Mouse (Mus musculus): Measurements from ENCODE around the gene Tead4. TPM values are rescaled to one million over a fixed set of nuclear protein-coding genes. Genes with fewer than 3 reads are reported as not detected.
A peak's percentile ranks its signal among the peaks of the same experiment; 100 is the strongest.

The Tead4 gene
- 0.93 and 1.5 TPM in 2 replicates for polyA plus RNA-seq (2016; fragmentation: Nextera tagmentation; extraction: Ambion mirVana)

GRCm38 (mm10) chr6:128300134-128301001 lies at the start of gene Tead4:
Gene Tead4, minus strand, starts transcription at chr6:128300823.
- Histone ChIP-seq H3K4me1 (peaks cover 14% of the 10 kb centered on the region), H3K9me3 (0 out of 2 replicates have a peak, but pooled peaks cover 7% of the 10 kb centered on the region), H3K36me3 (no peaks in the 10 kb centered on the region), H3K4me2 (replicated peaks) (peak within 1 kb of the TSS; percentile 100), H3K4me3 (peak within 1 kb of the TSS; percentile 65), H3K27ac (replicated peaks) (no peak within 1 kb of the TSS), H3K27me3 (peaks cover 64% of the 10 kb centered on the region), H3K9ac (replicated peaks) (peak within 1 kb of the TSS; percentile 40)
- peak; percentile 72 for ATAC-seq (ENCODE audit: low FRiP score, low read depth)
- under 1% methylated on average over 76 of the region's 81 CpGs for WGBS

- no peak for ATAC-seq (ENCODE audit: low FRiP score, low read depth)
- H3K9me3 ChIP-seq, result no peaks in the 10 kb centered on the region
- no peaks in the 10 kb centered on the region for H3K27me3 ChIP-seq
- no peak overlapping the region for H3K4me3 ChIP-seq
- no peak overlapping the region for H3K4me2 ChIP-seq (replicated peaks)
- peaks cover 10% of the 10 kb centered on the region for H3K4me1 ChIP-seq
- 45% methylated on average over 7 of the region's 7 CpGs for WGBS
- H3K27ac ChIP-seq (replicated peaks), result no peak overlapping the region
- no peak overlapping the region for H3K9ac ChIP-seq (replicated peaks)
- H3K36me3 ChIP-seq, result peaks cover 13% of the 10 kb centered on the region
Observed at GRCm38 (mm10) chr6:128349711-128350110, 49.1 kb upstream of the Tead4 start.

- peaks cover 22% of the 10 kb centered on the region for H3K36me3 ChIP-seq
- no peaks in the 10 kb centered on the region for H3K9me3 ChIP-seq
- no peak overlapping the region for H3K4me3 ChIP-seq
- WGBS, result 90% methylated on average over 6 of the region's 6 CpGs
- no peak overlapping the region for H3K9ac ChIP-seq (replicated peaks)
- no peaks in the 10 kb centered on the region for H3K4me1 ChIP-seq
- no peak for ATAC-seq (ENCODE audit: low FRiP score, low read depth)
- H3K4me2 ChIP-seq (replicated peaks), result no peak overlapping the region
- H3K27me3 ChIP-seq, result no peaks in the 10 kb centered on the region
- H3K27ac ChIP-seq (replicated peaks), result no peak overlapping the region
Observed at GRCm38 (mm10) chr6:128346782-128347181, 46.2 kb upstream of the Tead4 start.

GRCm38 (mm10) chr6:128345623-128346022 lies 45.0 kb upstream of the Tead4 start:
- no peak for ATAC-seq (ENCODE audit: low FRiP score, low read depth)

GRCm38 (mm10) chr6:128341956-128342723 lies 41.5 kb upstream of the Tead4 start:
- Histone ChIP-seq H3K4me2 (replicated peaks) (no peak overlapping the region), H3K9ac (replicated peaks) (no peak overlapping the region), H3K4me3 (no peak overlapping the region), H3K9me3 (no peaks in the 10 kb centered on the region), H3K27ac (replicated peaks) (no peak overlapping the region), H3K27me3 (no peaks in the 10 kb centered on the region), H3K36me3 (peaks cover 13% of the 10 kb centered on the region), H3K4me1 (no peaks in the 10 kb centered on the region)
- WGBS, result 95% methylated on average over 11 of the region's 11 CpGs
- ATAC-seq (ENCODE audit: low FRiP score, low read depth), result no peak

More at GRCm38 (mm10) chr6:128345623-128346022, 45.0 kb upstream of the Tead4 start:
- Histone ChIP-seq H3K4me2 (replicated peaks) (no peak overlapping the region), H3K9ac (replicated peaks) (no peak overlapping the region), H3K9me3 (no peaks in the 10 kb centered on the region), H3K36me3 (peaks cover 17% of the 10 kb centered on the region), H3K27ac (replicated peaks) (no peak overlapping the region), H3K27me3 (no peaks in the 10 kb centered on the region), H3K4me1 (no peaks in the 10 kb centered on the region), H3K4me3 (no peak overlapping the region)
- 95% methylated on average over 10 of the region's 10 CpGs for WGBS

GRCm38 (mm10) chr6:128338876-128339275 lies 38.3 kb upstream of the Tead4 start:
- Histone ChIP-seq H3K4me2 (replicated peaks) (no peak overlapping the region), H3K9ac (replicated peaks) (no peak overlapping the region), H3K9me3 (no peaks in the 10 kb centered on the region), H3K4me1 (peaks cover 8% of the 10 kb centered on the region; the same call in 1 of the 2 replicates), H3K36me3 (peaks cover 26% of the 10 kb centered on the region), H3K27me3 (no peaks in the 10 kb centered on the region), H3K27ac (replicated peaks) (0 out of 2 replicates have a peak overlapping the region, but pooled peaks have one; percentile 4), H3K4me3 (no peak overlapping the region)
- ATAC-seq (ENCODE audit: low FRiP score, low read depth), result no peak
- WGBS, result 55% methylated on average over 5 of the region's 5 CpGs

- ATAC-seq (ENCODE audit: low FRiP score, low read depth), result no peak
Observed at GRCm38 (mm10) chr6:128337467-128337866, 36.8 kb upstream of the Tead4 start.

GRCm38 (mm10) chr6:128334397-128335124 lies 33.9 kb upstream of the Tead4 start:
- Histone ChIP-seq H3K36me3 (peaks cover 56% of the 10 kb centered on the region), H3K9me3 (peaks cover 13% of the 10 kb centered on the region), H3K4me3 (no peak overlapping the region), H3K27me3 (no peaks in the 10 kb centered on the region), H3K9ac (replicated peaks) (no peak overlapping the region), H3K4me2 (replicated peaks) (no peak overlapping the region), H3K4me1 (peaks cover 8% of the 10 kb centered on the region; the same call in 1 of the 2 replicates), H3K27ac (replicated peaks) (no peak overlapping the region)
- peak; percentile 80 for ATAC-seq (ENCODE audit: low FRiP score, low read depth)
- 18% methylated on average over 12 of the region's 12 CpGs for WGBS

More at GRCm38 (mm10) chr6:128337467-128337866, 36.8 kb upstream of the Tead4 start:
- H3K9ac ChIP-seq (replicated peaks), result no peak overlapping the region
- no peaks in the 10 kb centered on the region for H3K9me3 ChIP-seq
- no peak overlapping the region for H3K4me2 ChIP-seq (replicated peaks)
- H3K27ac ChIP-seq (replicated peaks), result no peak overlapping the region
- no peak overlapping the region for H3K4me3 ChIP-seq
- 80% methylated on average over 7 of the region's 7 CpGs for WGBS
- H3K27me3 ChIP-seq, result no peaks in the 10 kb centered on the region
- H3K36me3 ChIP-seq, result peaks cover 35% of the 10 kb centered on the region
- peaks cover 8% of the 10 kb centered on the region; the same call in 1 of the 2 replicates for H3K4me1 ChIP-seq

- 15% methylated on average over 4 of the region's 4 CpGs for WGBS
Observed at GRCm38 (mm10) chr6:128318317-128318716, 17.7 kb upstream of the Tead4 start.

GRCm38 (mm10) chr6:128315597-128315996 lies 15.0 kb upstream of the Tead4 start:
- H3K4me1 ChIP-seq, result no peaks in the 10 kb centered on the region
- no peak for ATAC-seq (ENCODE audit: low FRiP score, low read depth)
- H3K4me2 ChIP-seq (replicated peaks), result no peak overlapping the region
- no peak overlapping the region for H3K9ac ChIP-seq (replicated peaks)
- H3K9me3 ChIP-seq, result no peaks in the 10 kb centered on the region
- 81% methylated on average over 7 of the region's 8 CpGs for WGBS
- no peak overlapping the region for H3K4me3 ChIP-seq
- H3K27me3 ChIP-seq, result no peaks in the 10 kb centered on the region
- H3K36me3 ChIP-seq, result no peaks in the 10 kb centered on the region
- no peak overlapping the region for H3K27ac ChIP-seq (replicated peaks)

More at GRCm38 (mm10) chr6:128318317-128318716, 17.7 kb upstream of the Tead4 start:
- H3K4me2 ChIP-seq (replicated peaks), result no peak overlapping the region
- H3K4me1 ChIP-seq, result no peaks in the 10 kb centered on the region
- ATAC-seq (ENCODE audit: low FRiP score, low read depth), result peak; percentile 38; the same call in 1 of the 2 replicates
- H3K9me3 ChIP-seq, result no peaks in the 10 kb centered on the region
- H3K27ac ChIP-seq (replicated peaks), result no peak overlapping the region
- peaks cover 23% of the 10 kb centered on the region for H3K36me3 ChIP-seq
- no peaks in the 10 kb centered on the region for H3K27me3 ChIP-seq
- no peak overlapping the region for H3K4me3 ChIP-seq
- H3K9ac ChIP-seq (replicated peaks), result no peak overlapping the region

- no peaks in the 10 kb centered on the region for H3K27me3 ChIP-seq
- no peak for ATAC-seq (ENCODE audit: low FRiP score, low read depth)
- H3K9ac ChIP-seq (replicated peaks), result no peak overlapping the region
- H3K36me3 ChIP-seq, result no peaks in the 10 kb centered on the region
- no peaks in the 10 kb centered on the region for H3K9me3 ChIP-seq
- no peak overlapping the region for H3K4me2 ChIP-seq (replicated peaks)
- H3K27ac ChIP-seq (replicated peaks), result no peak overlapping the region
- no peak overlapping the region for H3K4me3 ChIP-seq
- WGBS, result 86% methylated on average over 6 of the region's 6 CpGs
- no peaks in the 10 kb centered on the region for H3K4me1 ChIP-seq
Observed at GRCm38 (mm10) chr6:128314796-128315195, 14.2 kb upstream of the Tead4 start.
